Mouse (Mus musculus): ENCODE data around the gene Cyb5b. TPM values are rescaled to one million over a fixed set of nuclear protein-coding genes. Genes with fewer than 3 reads are reported as not detected.

Cyb5b gene
- total RNA-seq, 1 experiment = 44.9 TPM

DNA sequence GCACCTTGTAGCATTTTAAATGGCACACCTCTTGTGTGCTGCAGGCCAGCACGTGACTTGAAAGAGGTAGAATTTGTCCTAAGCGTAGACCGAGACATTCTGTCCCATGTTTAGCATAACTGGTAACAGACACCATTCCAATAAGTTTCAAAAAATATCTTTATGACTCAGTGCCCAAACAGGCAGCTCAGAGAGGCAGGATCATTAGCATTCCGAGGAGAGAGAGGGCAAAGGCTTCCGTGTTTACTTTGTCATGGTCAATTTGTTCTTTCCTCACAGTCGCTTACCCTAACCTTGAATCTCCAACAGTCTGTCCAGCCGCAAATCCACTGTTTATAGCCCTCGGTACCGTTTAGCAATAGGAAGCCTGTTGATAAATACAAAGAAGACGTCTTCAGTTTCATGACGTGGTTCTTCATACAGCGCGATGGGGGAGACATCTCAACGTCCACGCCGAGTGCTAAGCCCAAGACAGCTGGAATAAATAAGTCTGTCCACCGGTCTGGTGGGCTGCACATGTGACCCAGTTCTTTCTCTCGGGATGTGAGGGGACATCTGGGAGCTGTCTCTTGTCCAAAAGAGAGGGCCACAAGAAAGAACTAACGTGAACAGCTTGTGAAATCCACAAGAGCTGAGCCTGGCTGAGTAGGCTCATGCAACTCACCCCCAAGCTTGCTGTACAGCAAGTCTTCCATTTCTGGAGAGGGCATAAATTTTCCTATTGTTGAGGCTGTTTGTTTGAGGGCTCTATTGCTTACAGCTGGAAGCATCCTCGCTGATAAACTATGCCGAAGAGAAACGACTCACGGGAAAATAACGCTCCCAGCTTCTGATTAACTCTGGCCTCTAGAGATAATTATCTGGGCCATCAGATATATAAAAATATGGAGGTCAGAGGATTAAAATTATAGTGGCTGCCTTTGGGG lies 47.7 kb downstream of the Cyb5b start:
- no peak overlapping the region for H3K4me3 ChIP-seq (ENCODE audit: insufficient read depth in 1 of 2, low read depth in 1 of 2, low read length in 2 of 2, poor library complexity in 1 of 2, severe bottlenecking in 1 of 2)
- no peak overlapping the region for H3K27ac ChIP-seq (ENCODE audit: insufficient read depth, low read depth, low read length, poor library complexity, severe bottlenecking)
- no peaks in the 10 kb centered on the region for H3K36me3 ChIP-seq (ENCODE audit: control insufficient read depth, insufficient read depth, low read length, poor library complexity, severe bottlenecking)
- TF ChIP-seq MAFK (IDR thresholded peaks at IDR 0.05; ENCODE audit: insufficient read depth, low read depth, low read length) = no peak
- no peak for TF ChIP-seq ZNF384 (IDR thresholded peaks at IDR 0.05; ENCODE audit: low read depth, low read length)
- no peak for TF ChIP-seq CHD2 (IDR thresholded peaks at IDR 0.05; ENCODE audit: low read depth, low read length)
- TF ChIP-seq HCFC1 (IDR thresholded peaks at IDR 0.05; ENCODE audit: borderline replicate concordance, insufficient read depth, low read length) = no peak
- TF ChIP-seq ZC3H11A (IDR thresholded peaks at IDR 0.05; ENCODE audit: borderline replicate concordance, low read depth, low read length) = no peak
- no peaks in the 10 kb centered on the region for H3K9me3 ChIP-seq (ENCODE audit: control insufficient read depth, insufficient read depth, low read depth, low read length)
- no peak overlapping the region for H3K9ac ChIP-seq (ENCODE audit: insufficient read depth, low read depth, low read length, poor library complexity, severe bottlenecking)
- DNase-seq (ENCODE audit: low read depth, low spot score) = no peak
- in situ Hi-C loops (cut with MboI; ENCODE audit: low sequenced_read_pairs in 2 of 2, unreplicated experiment in 2 of 2) = no loop called here
- H3K4me1 ChIP-seq (ENCODE audit: control insufficient read depth in 2 of 2, insufficient read depth in 2 of 2, low read length in 2 of 2, poor library complexity in 1 of 2) = no peaks in the 10 kb centered on the region

DNA sequence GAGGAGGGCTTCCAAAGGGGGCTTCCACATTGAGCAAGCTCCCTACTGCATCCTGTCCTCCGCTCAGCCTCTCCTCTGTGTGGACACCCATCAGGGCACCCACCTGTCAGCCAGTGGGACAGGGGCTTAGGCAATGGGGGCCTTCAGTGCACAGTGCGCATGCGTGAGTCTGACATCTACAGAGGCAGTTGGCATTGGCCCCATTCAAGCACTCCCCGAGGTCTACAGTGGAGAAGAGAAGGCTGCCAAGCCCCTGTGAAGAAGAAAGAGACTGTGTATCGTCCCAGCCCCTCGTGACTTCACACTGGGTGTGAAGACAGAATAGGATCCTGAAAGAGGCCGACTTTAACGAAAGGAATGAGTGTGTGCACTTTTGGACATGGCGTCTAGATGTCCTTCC lies 54.7 kb downstream of the Cyb5b start:
- H3K4me1 ChIP-seq (ENCODE audit: control insufficient read depth in 2 of 2, insufficient read depth in 2 of 2, low read length in 2 of 2, poor library complexity in 1 of 2) = peaks cover 0 to 5% of the 10 kb centered on the region in 2 experiments; a peak in 3 of 4 replicates
- no peak overlapping the region for H3K9ac ChIP-seq (ENCODE audit: insufficient read depth, low read depth, low read length, poor library complexity, severe bottlenecking)
- H3K27ac ChIP-seq (ENCODE audit: insufficient read depth, low read depth, low read length, poor library complexity, severe bottlenecking) = no peak overlapping the region
- no peak for DNase-seq (ENCODE audit: low read depth, low spot score)
- H3K9me3 ChIP-seq (ENCODE audit: control insufficient read depth, insufficient read depth, low read depth, low read length) = no peaks in the 10 kb centered on the region
- no peak for TF ChIP-seq CHD2 (IDR thresholded peaks at IDR 0.05; ENCODE audit: low read depth, low read length)
- TF ChIP-seq ZNF384 (IDR thresholded peaks at IDR 0.05; ENCODE audit: low read depth, low read length) = no peak
- no peak for TF ChIP-seq MAFK (IDR thresholded peaks at IDR 0.05; ENCODE audit: insufficient read depth, low read depth, low read length)
- TF ChIP-seq ZC3H11A (IDR thresholded peaks at IDR 0.05; ENCODE audit: borderline replicate concordance, low read depth, low read length) = no peak
- TF ChIP-seq HCFC1 (IDR thresholded peaks at IDR 0.05; ENCODE audit: borderline replicate concordance, insufficient read depth, low read length) = no peak
- peak overlapping the region in 1 of 2 experiments; percentile 55; a peak in 1 of 4 replicates for H3K4me3 ChIP-seq (ENCODE audit: insufficient read depth in 1 of 2, low read depth in 1 of 2, low read length in 2 of 2, poor library complexity in 1 of 2, severe bottlenecking in 1 of 2)
- in situ Hi-C loops (cut with MboI; ENCODE audit: low sequenced_read_pairs in 2 of 2, unreplicated experiment in 2 of 2) = no loop called here
- no peaks in the 10 kb centered on the region for H3K36me3 ChIP-seq (ENCODE audit: control insufficient read depth, insufficient read depth, low read length, poor library complexity, severe bottlenecking)

DNA sequence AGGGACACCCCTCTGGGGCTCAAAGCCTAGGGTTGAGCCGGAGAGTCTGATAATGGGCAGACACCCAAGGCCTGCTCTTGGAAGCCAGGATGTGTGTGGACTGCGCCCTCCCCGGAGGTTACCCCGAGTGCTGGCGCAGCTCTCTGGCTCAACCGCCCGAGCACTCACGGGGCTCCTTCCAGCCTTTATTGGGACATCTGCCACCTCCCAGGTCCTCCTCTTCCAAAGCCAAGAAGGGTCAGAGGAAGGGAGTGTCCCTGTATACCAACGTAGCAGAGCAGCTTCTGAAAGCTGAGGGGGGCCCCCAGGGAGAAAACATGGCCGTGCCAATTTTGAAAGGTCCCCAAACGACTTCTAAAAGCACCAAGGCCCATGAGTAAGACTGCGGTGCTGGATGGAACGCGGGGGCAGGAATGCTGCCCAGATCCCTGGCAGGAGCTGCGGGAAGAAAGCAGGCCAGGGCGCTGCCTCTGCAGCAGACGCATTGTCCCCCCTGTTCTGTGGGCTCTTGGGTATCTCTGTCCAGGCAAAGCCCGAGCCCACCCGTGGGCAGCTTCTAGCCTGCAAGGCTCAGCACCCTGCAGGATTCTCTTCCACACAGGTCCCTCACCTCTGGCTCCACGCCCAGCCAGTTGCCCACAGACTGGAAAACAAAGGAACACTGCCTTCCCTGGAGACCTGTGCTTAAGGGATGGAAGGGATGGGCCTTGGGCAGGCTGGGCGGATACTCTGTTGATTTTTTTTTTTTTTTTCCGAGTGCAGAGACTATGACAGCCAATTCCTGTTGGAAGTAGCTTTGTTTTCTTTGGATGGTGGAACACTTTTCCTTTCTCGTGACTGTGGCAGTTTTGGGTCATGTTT lies 55.5 kb downstream of the Cyb5b start:
- no peak overlapping the region for H3K9ac ChIP-seq (ENCODE audit: insufficient read depth, low read depth, low read length, poor library complexity, severe bottlenecking)
- in situ Hi-C loops (cut with MboI; ENCODE audit: low sequenced_read_pairs in 2 of 2, unreplicated experiment in 2 of 2) = no loop called here
- H3K27ac ChIP-seq (ENCODE audit: insufficient read depth, low read depth, low read length, poor library complexity, severe bottlenecking) = no peak overlapping the region
- peak overlapping the region; percentile 7 to 55; a peak in 3 of 4 replicates for H3K4me3 ChIP-seq (ENCODE audit: insufficient read depth in 1 of 2, low read depth in 1 of 2, low read length in 2 of 2, poor library complexity in 1 of 2, severe bottlenecking in 1 of 2)
- H3K36me3 ChIP-seq (ENCODE audit: control insufficient read depth, insufficient read depth, low read length, poor library complexity, severe bottlenecking) = no peaks in the 10 kb centered on the region
- TF ChIP-seq HCFC1 (IDR thresholded peaks at IDR 0.05; ENCODE audit: borderline replicate concordance, insufficient read depth, low read length) (no peak), ZC3H11A (IDR thresholded peaks at IDR 0.05; ENCODE audit: borderline replicate concordance, low read depth, low read length) (no peak), CHD2 (IDR thresholded peaks at IDR 0.05; ENCODE audit: low read depth, low read length) (no peak), MAFK (IDR thresholded peaks at IDR 0.05; ENCODE audit: insufficient read depth, low read depth, low read length) (no peak), ZNF384 (IDR thresholded peaks at IDR 0.05; ENCODE audit: low read depth, low read length) (peak; percentile 95)
- DNase-seq (ENCODE audit: low read depth, low spot score) = no peak
- H3K9me3 ChIP-seq (ENCODE audit: control insufficient read depth, insufficient read depth, low read depth, low read length) = no peaks in the 10 kb centered on the region
- H3K4me1 ChIP-seq (ENCODE audit: control insufficient read depth in 2 of 2, insufficient read depth in 2 of 2, low read length in 2 of 2, poor library complexity in 1 of 2) = peaks cover 0 to 5% of the 10 kb centered on the region in 2 experiments; a peak in 3 of 4 replicates

DNA sequence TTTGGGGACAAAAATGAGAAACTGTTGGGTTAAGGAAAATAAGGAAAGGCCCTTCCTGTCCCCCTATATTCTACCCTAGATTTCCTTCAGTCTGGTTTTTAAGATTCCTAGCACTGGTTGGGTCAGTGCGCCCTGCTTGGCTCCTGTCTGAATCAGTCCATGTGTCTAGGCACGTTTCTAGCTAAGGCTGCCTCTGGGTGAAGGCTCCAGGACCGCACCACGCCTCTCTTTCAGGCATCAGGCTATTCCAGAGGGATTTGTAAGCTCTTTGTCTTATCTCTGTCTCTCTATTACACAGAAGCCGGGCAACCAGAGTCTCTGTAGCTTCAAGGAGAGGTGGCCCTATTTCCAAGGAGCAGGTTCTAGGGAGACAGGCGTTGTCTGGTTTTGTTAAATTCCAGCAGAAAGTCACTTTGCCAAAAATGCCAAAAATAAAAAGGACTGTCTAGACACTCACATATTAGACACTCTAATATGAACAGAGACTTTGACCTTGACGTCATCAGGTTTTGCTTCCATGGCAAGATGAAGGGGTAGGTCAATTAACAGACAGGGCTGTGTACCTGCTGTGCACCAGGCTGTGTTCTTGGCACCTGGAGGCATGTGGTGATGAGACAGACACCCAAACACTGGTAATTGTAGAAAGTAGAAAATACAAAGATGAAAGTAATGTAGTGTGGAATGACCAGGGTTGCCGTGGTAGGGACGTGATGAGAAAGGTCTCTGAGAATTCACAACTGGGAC lies 56.5 kb downstream of the Cyb5b start:
- Histone ChIP-seq H3K4me1 (ENCODE audit: control insufficient read depth in 2 of 2, insufficient read depth in 2 of 2, low read length in 2 of 2, poor library complexity in 1 of 2) (peaks cover 0 to 5% of the 10 kb centered on the region in 2 experiments; a peak in 3 of 4 replicates), H3K27ac (ENCODE audit: insufficient read depth, low read depth, low read length, poor library complexity, severe bottlenecking) (no peak overlapping the region), H3K9me3 (ENCODE audit: control insufficient read depth, insufficient read depth, low read depth, low read length) (no peaks in the 10 kb centered on the region), H3K36me3 (ENCODE audit: control insufficient read depth, insufficient read depth, low read length, poor library complexity, severe bottlenecking) (no peaks in the 10 kb centered on the region), H3K9ac (ENCODE audit: insufficient read depth, low read depth, low read length, poor library complexity, severe bottlenecking) (no peak overlapping the region), H3K4me3 (ENCODE audit: insufficient read depth in 1 of 2, low read depth in 1 of 2, low read length in 2 of 2, poor library complexity in 1 of 2, severe bottlenecking in 1 of 2) (no peak overlapping the region)
- in situ Hi-C loops (cut with MboI; ENCODE audit: low sequenced_read_pairs in 2 of 2, unreplicated experiment in 2 of 2) = no loop called here
- no peak for DNase-seq (ENCODE audit: low read depth, low spot score)
- TF ChIP-seq ZC3H11A (IDR thresholded peaks at IDR 0.05; ENCODE audit: borderline replicate concordance, low read depth, low read length) (no peak), MAFK (IDR thresholded peaks at IDR 0.05; ENCODE audit: insufficient read depth, low read depth, low read length) (no peak), ZNF384 (IDR thresholded peaks at IDR 0.05; ENCODE audit: low read depth, low read length) (no peak), HCFC1 (IDR thresholded peaks at IDR 0.05; ENCODE audit: borderline replicate concordance, insufficient read depth, low read length) (no peak), CHD2 (IDR thresholded peaks at IDR 0.05; ENCODE audit: low read depth, low read length) (no peak)

All from ES-E14 (cell line).